Mouse (Mus musculus): ENCODE measurements around the gene P4hb.

- TF ChIP-seq ZNF384 (IDR thresholded peaks at IDR 0.05; ENCODE audit: low read depth, low read length) (no peak), CHD2 (IDR thresholded peaks at IDR 0.05; ENCODE audit: low read depth, low read length) (no peak), HCFC1 (IDR thresholded peaks at IDR 0.05; ENCODE audit: borderline replicate concordance, insufficient read depth, low read length) (no peak), ZC3H11A (IDR thresholded peaks at IDR 0.05; ENCODE audit: borderline replicate concordance, low read depth, low read length) (no peak)
Observed at GRCm38 (mm10) chr11:120582268-120582981, 9.4 kb upstream of the P4hb start.
